Mouse (Mus musculus) embryo, embryonic 11 days (tissue): ENCODE data around the gene Csmd2.

Experiments
- DNase-seq: peaks from one replicate; pipeline ENCODE4 v3.0.0-alpha.2; 2015

Csmd2 gene

GRCm38 (mm10) chr4:128142279-128142678 lies 154.6 kb downstream of the Csmd2 start:
- no peak for DNase-seq

DNA sequence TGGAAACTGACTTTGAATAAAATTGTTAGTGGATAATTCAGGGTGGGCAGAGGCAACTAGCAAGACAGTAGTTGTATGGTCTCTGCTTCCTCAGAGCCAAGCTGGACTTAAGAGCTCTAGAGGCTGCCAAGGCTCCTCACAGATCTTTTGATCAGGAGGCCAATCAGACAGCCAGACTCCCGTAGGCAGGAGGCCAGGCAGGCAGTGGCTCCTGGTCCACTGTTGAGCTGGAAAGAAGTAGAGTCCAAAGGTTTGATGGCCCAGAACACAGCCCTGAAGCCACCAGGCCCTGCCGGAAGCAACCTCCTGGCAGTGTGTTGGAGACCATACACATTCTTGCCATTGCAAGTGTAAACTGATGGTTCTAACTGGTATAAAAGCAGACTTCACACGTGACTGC lies 155.5 kb downstream of the Csmd2 start:
- no peak for DNase-seq

- no peak for DNase-seq
Observed at GRCm38 (mm10) chr4:128149524-128149923, 161.9 kb downstream of the Csmd2 start.

- DNase-seq: no peak
Observed at GRCm38 (mm10) chr4:128152066-128152465, 164.4 kb downstream of the Csmd2 start.

- no peak for DNase-seq
Observed at GRCm38 (mm10) chr4:128153144-128153543, 165.5 kb downstream of the Csmd2 start.

- DNase-seq: no peak
Observed at GRCm38 (mm10) chr4:128155226-128155625, 167.6 kb downstream of the Csmd2 start.

- DNase-seq: no peak
Observed at GRCm38 (mm10) chr4:128160656-128161055, 173.0 kb downstream of the Csmd2 start.

DNA sequence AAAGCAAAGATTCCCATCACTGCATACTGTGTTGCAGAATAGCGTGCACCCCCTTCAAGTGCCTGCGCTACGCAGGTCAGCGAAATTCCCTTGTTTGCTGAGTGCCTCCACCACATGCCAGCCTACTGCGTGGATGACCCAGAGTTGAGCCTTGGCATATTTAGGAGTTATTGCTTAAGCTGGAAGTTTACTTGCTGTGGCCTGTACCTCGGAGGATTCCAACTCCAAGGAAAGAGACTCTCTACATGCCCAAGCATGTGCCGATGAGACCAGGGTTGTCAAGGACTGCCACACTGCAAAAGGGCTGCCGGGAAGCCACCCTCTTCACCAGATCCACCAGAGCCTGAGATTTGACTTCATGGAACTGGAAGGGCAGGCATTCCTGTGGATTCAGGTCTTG lies 182.5 kb downstream of the Csmd2 start:
- no peak for DNase-seq

DNA sequence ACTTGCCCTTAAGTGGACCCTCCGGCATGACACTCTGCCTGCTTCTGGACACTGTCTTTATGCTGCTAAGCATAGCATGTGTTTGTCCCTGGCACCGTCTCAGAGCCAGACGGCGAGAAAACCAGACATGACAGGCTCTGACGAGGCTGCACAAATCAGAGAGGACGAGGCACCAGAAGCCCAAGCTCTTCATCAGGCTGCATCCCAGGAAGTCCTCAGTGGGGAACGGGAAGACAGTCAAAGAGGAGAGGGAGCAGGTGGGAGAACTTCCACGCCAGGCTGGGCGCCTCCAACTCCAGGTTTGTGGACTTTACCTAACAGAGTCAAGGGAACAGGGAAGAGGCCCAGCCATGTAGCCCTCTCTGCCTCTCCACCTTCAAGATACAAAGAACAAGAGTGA lies 183.6 kb downstream of the Csmd2 start:
- DNase-seq: no peak

GRCm38 (mm10) chr4:128171701-128172100 lies 184.0 kb downstream of the Csmd2 start:
- DNase-seq: no peak

DNA sequence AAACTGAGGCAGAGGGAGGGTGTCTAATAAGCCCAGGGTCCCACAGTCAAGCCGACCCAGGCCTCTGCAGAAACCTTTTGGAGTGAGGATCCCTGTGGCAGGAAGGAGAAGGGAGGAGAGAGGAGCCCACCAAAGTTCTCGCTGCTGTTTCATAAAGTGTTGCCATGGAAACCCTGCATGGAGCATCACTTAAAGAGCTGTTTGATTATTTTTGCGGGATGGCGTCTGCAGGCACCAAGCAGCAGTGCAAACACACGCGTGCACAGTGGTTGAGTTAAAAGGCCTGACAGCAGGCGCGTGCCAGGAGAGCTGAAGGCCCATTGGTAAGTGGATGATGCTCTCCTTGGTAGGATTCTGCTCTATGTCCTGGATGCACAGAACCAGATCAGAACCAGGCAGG lies 191.3 kb downstream of the Csmd2 start:
- DNase-seq: no peak

DNA sequence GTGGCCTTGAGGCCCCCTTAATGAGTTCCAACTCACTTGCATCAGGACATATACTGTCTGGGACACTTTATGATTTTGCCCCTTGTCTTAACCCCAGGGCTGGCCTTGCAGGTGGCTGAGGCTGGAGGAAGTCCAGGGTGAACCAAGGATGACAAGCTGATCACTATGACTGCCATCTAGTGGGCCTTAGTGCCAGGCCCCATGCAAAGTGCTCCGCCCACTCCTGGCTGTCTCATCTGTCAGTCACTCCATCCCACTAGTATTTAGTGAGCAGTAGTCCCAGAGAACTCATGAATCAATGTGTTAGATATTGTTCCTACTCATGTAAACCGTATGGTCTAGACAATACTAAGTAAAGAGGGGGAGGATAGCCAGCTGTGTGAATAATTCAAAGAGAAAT lies 191.9 kb downstream of the Csmd2 start:
- no peak for DNase-seq

- DNase-seq: no peak
Observed at GRCm38 (mm10) chr4:128184747-128185146, 197.1 kb downstream of the Csmd2 start.

DNA sequence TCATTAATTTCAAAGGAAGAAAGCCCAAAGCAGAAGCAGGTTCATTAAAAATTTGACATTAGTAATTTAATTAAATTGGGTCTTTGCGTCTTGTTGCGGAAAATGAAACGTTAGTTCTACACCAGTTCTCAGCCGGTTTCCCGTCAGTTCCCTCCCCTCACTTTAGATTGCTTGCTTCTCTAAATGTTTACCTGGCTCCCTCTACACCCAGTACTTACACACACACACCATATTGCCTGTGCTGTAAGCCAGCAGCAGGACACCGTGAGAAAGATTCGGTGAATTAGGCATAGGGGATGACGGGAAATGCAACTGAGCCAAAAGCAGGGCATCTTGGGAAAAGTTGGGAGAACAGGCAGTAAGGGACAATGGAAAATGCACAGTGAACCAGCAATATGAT lies 206.8 kb downstream of the Csmd2 start:
- DNase-seq: no peak

- DNase-seq: no peak
Observed at GRCm38 (mm10) chr4:128217991-128218595, 230.4 kb downstream of the Csmd2 start.

- DNase-seq: no peak
Observed at GRCm38 (mm10) chr4:128224453-128224852, 236.8 kb downstream of the Csmd2 start.

GRCm38 (mm10) chr4:128227377-128228316 lies 240.0 kb downstream of the Csmd2 start:
- DNase-seq: peak; percentile 47

DNA sequence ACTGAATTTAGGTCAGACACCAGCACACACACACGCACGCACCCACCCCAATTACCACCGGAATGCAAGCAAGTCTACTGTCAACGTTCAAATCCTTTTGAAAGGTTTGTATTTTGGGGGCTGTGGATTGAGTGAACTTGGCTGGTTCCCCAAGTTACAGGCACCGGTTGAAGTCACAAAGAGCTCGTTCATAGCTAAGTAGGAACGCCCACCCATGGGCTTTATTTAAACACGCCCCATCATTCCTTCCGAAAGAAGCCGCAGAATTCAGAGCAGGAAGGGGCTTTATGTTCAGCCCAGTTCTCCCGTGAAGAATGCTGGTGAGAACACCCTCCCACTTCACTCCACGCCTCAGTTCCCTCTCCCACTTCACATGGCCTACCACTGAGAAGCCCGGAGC lies 245.8 kb downstream of the Csmd2 start:
- no peak for DNase-seq

GRCm38 (mm10) chr4:128239113-128239512 lies 251.5 kb downstream of the Csmd2 start:
- DNase-seq: no peak

- DNase-seq: peak; percentile 20
Observed at GRCm38 (mm10) chr4:128241075-128241853, 253.6 kb downstream of the Csmd2 start.

DNA sequence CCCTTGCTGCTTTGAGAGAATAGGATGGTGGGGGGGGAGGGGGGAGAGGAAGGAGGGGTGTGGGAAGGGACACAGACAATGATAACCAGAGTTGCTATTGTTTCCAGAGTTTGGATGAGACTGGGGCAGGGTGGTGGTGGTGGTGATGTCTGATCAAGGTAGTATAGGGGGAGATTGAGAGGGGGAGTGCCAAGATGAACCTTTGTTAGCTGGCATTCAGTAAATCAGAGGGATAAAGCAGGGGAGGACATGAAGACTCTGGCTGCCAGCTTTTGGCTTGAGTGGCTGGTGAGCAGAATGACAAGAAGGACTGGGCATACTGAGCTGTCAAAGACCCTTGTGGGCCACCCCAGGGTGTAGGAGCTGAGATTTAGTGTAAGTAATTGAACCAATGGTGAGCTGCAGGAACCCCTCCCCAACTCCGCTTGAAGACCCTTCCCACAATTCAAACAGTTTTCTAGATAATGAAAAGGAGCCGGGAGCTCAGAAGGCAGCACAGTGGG lies 254.2 kb downstream of the Csmd2 start:
- no peak for DNase-seq

DNA sequence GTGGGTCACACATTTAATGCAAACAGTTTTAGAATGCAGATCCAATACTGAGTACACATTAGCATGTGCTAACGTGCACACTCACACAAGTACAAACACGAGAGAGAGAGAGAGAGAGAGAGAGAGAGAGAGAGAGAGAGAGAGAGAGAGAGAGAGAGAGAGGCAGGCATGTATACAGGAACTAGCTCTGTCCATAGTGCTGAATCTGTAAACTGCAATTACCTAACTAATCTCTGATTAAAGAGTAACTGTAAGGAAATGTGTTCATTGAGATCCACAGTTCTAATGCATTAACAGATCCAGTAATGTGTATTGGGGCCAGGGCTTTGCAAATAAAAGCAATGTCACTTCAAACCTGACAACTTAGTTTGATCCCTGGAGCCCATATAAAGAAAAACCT lies 257.5 kb downstream of the Csmd2 start:
- DNase-seq: peak; percentile 54

GRCm38 (mm10) chr4:128248676-128249075 lies 261.0 kb downstream of the Csmd2 start:
- DNase-seq: peak; percentile 80
